Mouse (Mus musculus) midbrain, embryonic 12.5 days (tissue): ENCODE results near the gene Ddx54. TPM values are rescaled to one million over a fixed set of nuclear protein-coding genes. Genes with fewer than 3 reads are reported as not detected.
A peak's percentile ranks its signal among the peaks of the same experiment; 100 is the strongest.

Source experiments
- ATAC-seq: fragments of 200-750 bp; cut with Nextera tagmentation; 2 replicates; pipeline ENCODE4 v1.8.0; 2017; ENCODE audit warnings: low read depth, moderate TSS enrichment, moderate library complexity; ENCODE audit not compliant: low FRiP score
- H3K27ac ChIP-seq: fragments of 300-500 bp; sonication (generic); replicated peaks from 2 replicates; pipeline ENCODE4 v1.5.1; 2016; ENCODE audit warnings: mild to moderate bottlenecking
- H3K27me3 ChIP-seq: fragments of 300-500 bp; sonication (generic); 2 replicates; pipeline ENCODE4 v1.6.1; 2016; ENCODE audit warnings: mild to moderate bottlenecking
- H3K36me3 ChIP-seq: fragments of 300-500 bp; sonication (generic); 2 replicates; pipeline ENCODE4 v1.6.1; 2016
- H3K4me1 ChIP-seq: fragments of 300-500 bp; sonication (generic); 2 replicates; pipeline ENCODE4 v1.6.1; 2016
- H3K4me2 ChIP-seq: fragments of 300-500 bp; sonication (generic); replicated peaks from 2 replicates; pipeline ENCODE4 v1.6.1; 2016; ENCODE audit warnings: mild to moderate bottlenecking, moderate library complexity
- H3K4me3 ChIP-seq: fragments of 300-500 bp; sonication (generic); 2 replicates; pipeline ENCODE4 v1.5.1; 2016; ENCODE audit warnings: mild to moderate bottlenecking
- H3K9ac ChIP-seq: fragments of 300-500 bp; sonication (generic); replicated peaks from 2 replicates; pipeline ENCODE4 v1.6.1; 2016; ENCODE audit warnings: mild to moderate bottlenecking, moderate library complexity
- H3K9me3 ChIP-seq: fragments of 300-500 bp; sonication (generic); 2 replicates; pipeline ENCODE4 v1.6.1; 2016; ENCODE audit warnings: mild to moderate bottlenecking
- WGBS: fragments of 180-500 bp; shearing (Covaris S2); methylation state at CpG from one replicate; pipeline ENCODE4 v1.1.7; 2016; 5-methylcytosine and 5-hydroxymethylcytosine counted together
- polyA plus RNA-seq: library from polyadenylated mRNA; unstranded; fragments of >200 nt; fragmentation: Nextera tagmentation; extraction: Ambion mirVana; gene quantifications from 2 replicates; pipeline ENCODE4 v1.2.1, GENCODE M21; 2016

Gene Ddx54
- polyA plus RNA-seq, 1 experiment from 2014 or later = 53.0 TPM

DNA sequence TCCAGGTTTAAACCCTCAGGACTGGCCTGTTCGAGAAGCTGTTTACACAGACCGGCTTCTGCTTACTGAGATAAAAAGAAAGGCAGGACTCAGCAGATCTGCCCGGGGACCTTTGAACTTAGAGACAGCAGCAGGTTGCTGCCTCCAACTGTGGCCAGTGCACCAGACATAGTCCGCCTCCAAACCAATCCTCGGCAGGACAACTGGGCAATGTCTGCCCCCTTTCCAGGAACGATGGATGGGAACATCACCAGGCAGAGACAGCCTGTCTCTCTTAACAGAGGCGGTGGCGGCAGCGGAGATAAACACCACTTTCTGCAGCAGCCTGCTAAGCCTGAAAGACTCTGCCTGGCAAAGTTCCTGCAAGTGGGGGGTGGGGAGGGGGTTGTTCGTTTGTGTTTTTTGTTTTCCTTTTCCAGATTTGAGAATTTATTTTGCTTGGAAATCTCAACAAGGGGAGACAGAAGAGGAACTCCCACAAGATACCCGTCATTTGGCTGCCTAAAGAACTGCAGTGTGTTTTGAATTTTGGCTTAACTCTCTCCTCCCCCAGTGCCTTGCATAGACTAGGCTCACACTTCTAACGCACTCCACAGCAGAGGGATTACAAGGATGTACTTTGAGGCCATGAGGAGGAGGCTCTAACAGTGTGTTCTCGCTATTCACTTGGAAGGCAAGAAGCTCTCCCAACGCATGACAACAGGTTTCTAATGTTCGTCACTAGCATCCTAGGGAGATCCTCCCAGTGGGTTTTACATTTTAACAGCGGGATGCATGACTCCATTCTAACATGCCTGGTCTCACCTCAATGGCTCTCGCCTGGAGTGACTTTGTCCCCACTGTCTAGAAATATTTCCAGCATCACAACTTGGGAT, 25.6 kb upstream of the Ddx54 start:
- H3K27ac ChIP-seq = 0 out of 2 replicates have a peak overlapping the region, but pooled peaks have one; percentile 26
- peak overlapping the region; percentile 70 for H3K4me2 ChIP-seq
- peaks cover 27% of the 10 kb centered on the region for H3K4me1 ChIP-seq
- H3K27me3 ChIP-seq = peaks cover 16% of the 10 kb centered on the region; the same call in 1 of the 2 replicates
- H3K4me3 ChIP-seq = peak overlapping the region; percentile 73
- H3K36me3 ChIP-seq = peaks cover 14% of the 10 kb centered on the region
- no peaks in the 10 kb centered on the region for H3K9me3 ChIP-seq
- no peak overlapping the region; the same call in 1 of the 2 replicates for H3K9ac ChIP-seq
- no peak for ATAC-seq
- 9% methylated on average over 17 of the region's 17 CpGs for WGBS

DNA sequence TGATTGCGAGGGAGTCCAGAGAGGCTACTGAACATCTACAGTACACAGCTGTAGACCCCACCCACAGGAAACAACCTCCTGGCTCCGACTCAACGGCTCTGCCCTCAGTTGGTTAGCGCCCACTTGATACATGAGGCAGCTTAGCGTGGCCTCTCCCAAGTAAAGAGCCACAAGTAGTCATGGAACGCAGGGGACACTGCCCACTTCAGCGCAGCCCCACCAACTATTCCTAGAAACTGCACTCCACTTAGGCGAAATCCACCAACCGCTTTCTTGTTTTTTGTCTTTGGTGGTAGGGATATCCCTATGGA, 25.0 kb upstream of the Ddx54 start:
- Histone ChIP-seq H3K4me3 (peak overlapping the region; percentile 73), H3K4me1 (peaks cover 27% of the 10 kb centered on the region), H3K9me3 (no peaks in the 10 kb centered on the region), H3K36me3 (peaks cover 14% of the 10 kb centered on the region), H3K9ac (no peak overlapping the region), H3K4me2 (peak overlapping the region; percentile 70), H3K27me3 (peaks cover 16% of the 10 kb centered on the region; the same call in 1 of the 2 replicates), H3K27ac (no peak overlapping the region)
- WGBS = 30% methylated on average over 9 of the region's 9 CpGs
- no peak for ATAC-seq

DNA sequence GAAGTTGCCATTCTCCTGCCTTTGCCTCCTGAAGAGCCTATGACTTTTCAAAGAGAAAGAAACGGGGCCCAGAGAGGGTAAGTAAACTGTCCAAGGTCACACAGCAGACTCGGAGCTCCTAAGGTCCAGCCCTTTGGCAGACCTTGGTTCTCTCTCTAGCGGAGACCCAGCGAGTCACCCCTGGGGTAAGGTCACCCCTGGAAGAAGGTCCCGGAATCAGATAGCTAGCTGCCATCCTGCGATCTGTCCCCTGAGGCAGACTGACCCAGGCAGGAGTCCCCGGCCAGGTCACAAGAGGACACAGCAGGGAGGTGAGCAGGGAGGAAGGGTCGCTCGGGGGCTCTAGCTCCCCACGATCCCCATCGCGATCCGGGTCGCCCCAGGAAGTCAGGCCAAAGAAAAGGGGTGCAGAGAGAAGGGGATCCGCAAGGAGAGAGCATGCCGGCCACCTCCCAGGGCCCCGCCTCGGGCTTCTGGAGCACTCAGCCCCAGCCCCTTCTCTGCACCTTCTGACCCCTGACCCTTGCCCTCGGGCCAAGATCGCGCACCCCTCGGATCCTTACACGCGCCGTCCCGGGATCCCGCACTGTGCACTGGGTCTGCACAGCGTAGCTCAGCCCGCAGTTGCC, 24.5 kb upstream of the Ddx54 start:
- no peaks in the 10 kb centered on the region for H3K9me3 ChIP-seq
- peak overlapping the region; percentile 73 for H3K4me3 ChIP-seq
- 1% methylated on average over 22 of the region's 29 CpGs for WGBS
- H3K27me3 ChIP-seq = peaks cover 16% of the 10 kb centered on the region; the same call in 1 of the 2 replicates
- H3K4me2 ChIP-seq = peak overlapping the region; percentile 70
- peaks cover 10% of the 10 kb centered on the region for H3K36me3 ChIP-seq
- H3K4me1 ChIP-seq = peaks cover 27% of the 10 kb centered on the region
- peak overlapping the region; percentile 74 for H3K9ac ChIP-seq
- peak overlapping the region; percentile 43; the same call in 1 of the 2 replicates for H3K27ac ChIP-seq
- peak; percentile 5 for ATAC-seq

DNA sequence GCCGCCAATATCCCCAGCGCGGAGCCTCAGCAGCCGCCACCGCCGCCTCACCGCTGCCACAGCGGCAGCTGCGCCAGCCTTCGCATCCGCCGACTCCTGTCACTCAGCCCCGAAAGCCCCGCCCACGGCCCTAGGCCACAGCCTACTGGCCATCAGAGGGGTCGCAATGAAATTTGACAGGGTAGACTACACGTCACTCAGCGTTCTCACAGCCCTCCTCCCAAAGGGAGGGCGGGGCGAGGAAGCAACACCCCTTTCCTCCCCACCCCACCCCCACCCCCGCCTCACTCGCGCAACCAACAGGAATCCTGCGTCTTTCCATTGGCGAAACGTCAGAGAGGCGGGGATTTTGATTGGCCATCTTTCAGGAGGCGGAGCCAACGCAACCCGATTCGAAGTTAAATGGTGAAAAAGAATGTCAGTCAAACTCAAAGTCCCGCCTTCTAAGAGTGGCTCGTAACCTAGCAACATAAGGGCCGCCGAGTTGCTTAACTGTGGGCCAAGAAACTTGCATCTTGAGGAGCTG, 23.9 kb upstream of the Ddx54 start, which contains the start of the genes Tpcn1 and Iqcd:
Gene Tpcn1, minus strand, starts transcription at position 105 of the 526 bp plus-strand sequence.
Gene Iqcd, plus strand, starts transcription at position 448 of the 526 bp plus-strand sequence.
- peak within 1 kb of the TSS; percentile 70 for H3K4me2 ChIP-seq
- peaks cover 27% of the 10 kb centered on the region for H3K4me1 ChIP-seq
- H3K4me3 ChIP-seq = peak within 1 kb of the TSS; percentile 73
- WGBS = under 1% methylated on average over 33 of the region's 35 CpGs
- H3K9ac ChIP-seq = peak within 1 kb of the TSS; percentile 74
- H3K9me3 ChIP-seq = no peaks in the 10 kb centered on the region
- ATAC-seq = peak; percentile 98
- 0 out of 2 replicates have a peak, but pooled peaks cover 5% of the 10 kb centered on the region for H3K36me3 ChIP-seq
- peak within 1 kb of the TSS; percentile 43; the same call in 1 of the 2 replicates for H3K27ac ChIP-seq
- peaks cover 16% of the 10 kb centered on the region; the same call in 1 of the 2 replicates for H3K27me3 ChIP-seq

DNA sequence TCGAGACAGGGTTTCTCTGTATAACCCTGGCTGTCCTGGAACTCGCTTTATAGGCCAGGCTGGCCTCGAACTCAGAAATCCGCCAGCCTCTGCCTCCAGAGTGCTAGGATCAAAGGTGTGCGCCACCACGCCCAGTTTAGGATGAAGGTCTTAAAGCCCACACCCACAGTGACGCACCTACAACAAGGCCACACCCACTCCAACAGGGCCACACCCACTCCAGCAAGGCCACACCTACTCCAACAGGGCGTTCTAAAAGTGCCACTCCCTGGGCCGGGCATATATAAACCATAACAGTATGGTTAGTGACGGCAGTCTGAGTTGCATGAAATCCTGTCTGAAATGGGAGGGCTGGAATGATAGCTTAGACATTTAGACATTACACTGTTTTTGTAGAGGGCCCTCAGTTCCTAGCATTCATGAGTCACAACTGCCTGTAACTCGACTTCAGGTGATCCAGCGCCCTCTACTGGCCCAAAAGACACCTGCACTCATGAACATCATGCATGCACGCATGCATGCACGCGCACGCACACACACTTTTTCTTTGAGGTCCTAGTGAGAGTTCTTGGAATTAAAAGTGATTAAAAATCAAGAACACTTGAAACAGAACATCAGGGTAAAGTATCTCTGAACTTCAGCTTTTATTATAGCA, 22.1 kb upstream of the Ddx54 start:
- H3K4me1 ChIP-seq = peaks cover 27% of the 10 kb centered on the region
- H3K4me3 ChIP-seq = no peak overlapping the region
- H3K4me2 ChIP-seq = no peak overlapping the region
- no peak for ATAC-seq
- H3K27ac ChIP-seq = no peak overlapping the region
- no peaks in the 10 kb centered on the region for H3K9me3 ChIP-seq
- WGBS = 72% methylated on average over 16 of the region's 16 CpGs
- peaks cover 16% of the 10 kb centered on the region; the same call in 1 of the 2 replicates for H3K27me3 ChIP-seq
- no peak overlapping the region for H3K9ac ChIP-seq
- H3K36me3 ChIP-seq = no peaks in the 10 kb centered on the region

DNA sequence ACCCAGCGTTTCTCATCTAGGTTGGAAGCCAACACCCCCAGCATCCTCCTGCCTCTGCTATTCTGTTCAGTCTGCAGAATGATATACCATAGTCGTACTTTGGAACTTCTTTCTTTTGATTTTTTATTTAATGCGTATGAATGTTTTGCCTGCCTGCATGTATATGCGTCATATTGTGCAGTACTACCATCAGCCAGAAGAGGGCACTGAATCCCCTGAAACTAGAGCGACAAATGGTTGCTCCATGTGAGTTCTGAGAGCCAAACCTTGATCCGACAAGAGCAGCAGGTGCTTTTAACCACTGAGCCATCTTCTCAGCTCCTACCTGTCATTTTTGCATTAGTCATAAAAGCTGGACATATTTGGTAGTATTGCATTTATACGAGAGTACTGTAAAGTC, 20.4 kb upstream of the Ddx54 start:
- no peaks in the 10 kb centered on the region for H3K9me3 ChIP-seq
- H3K27ac ChIP-seq = no peak overlapping the region
- 63% methylated on average over 7 of the region's 7 CpGs for WGBS
- H3K36me3 ChIP-seq = no peaks in the 10 kb centered on the region
- H3K27me3 ChIP-seq = peaks cover 8% of the 10 kb centered on the region; the same call in 1 of the 2 replicates
- no peak overlapping the region for H3K4me3 ChIP-seq
- no peak for ATAC-seq
- H3K9ac ChIP-seq = no peak overlapping the region
- H3K4me1 ChIP-seq = peaks cover 17% of the 10 kb centered on the region
- no peak overlapping the region for H3K4me2 ChIP-seq

DNA sequence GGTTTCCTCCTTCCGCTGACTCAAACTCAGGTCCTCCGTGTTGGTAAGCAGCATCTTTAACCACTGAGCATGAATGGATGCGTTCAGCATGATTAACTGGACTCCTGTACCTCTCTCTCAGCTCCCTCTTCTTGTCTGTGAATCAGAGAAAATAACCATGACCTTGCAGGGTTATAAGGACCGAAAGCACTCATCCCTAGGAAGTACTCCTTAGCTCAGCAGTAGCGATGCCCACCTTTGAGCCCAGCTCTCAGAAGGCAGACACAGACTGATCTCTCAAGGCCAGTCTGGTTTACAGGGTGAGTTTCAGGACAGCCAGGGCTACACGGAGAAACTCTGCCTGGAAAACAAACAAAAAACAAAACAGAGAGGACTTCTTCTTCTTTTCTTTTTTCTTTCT, 18.1 kb upstream of the Ddx54 start:
- Histone ChIP-seq H3K4me1 (no peaks in the 10 kb centered on the region; the same call in 1 of the 2 replicates), H3K9ac (no peak overlapping the region), H3K4me2 (no peak overlapping the region), H3K36me3 (no peaks in the 10 kb centered on the region), H3K27ac (no peak overlapping the region), H3K9me3 (no peaks in the 10 kb centered on the region), H3K27me3 (no peaks in the 10 kb centered on the region), H3K4me3 (no peak overlapping the region)
- WGBS = 84% methylated on average over 6 of the region's 6 CpGs
- ATAC-seq = no peak

DNA sequence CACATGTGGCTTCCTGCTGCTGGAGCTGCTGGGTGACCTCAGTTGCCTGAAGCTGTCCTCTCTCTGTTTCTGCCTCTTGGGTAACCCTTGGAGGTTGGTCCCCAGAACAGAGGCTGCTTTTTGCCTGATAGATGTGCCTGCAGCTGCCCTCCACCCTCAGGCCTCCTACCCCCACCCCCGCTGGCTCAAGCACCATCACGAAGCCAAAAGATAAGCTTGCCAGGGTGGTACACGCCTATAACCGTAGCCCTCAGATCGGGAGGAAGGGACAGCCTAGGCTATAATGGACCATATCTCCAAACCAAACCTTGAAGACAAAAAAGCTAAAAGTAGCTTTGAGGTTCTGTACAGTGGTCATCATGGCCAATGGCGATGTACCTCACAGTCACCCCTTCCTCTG, 12.9 kb upstream of the Ddx54 start:
- Histone ChIP-seq H3K36me3 (no peaks in the 10 kb centered on the region), H3K4me1 (no peaks in the 10 kb centered on the region; the same call in 1 of the 2 replicates), H3K9me3 (no peaks in the 10 kb centered on the region), H3K27ac (no peak overlapping the region), H3K4me3 (no peak overlapping the region), H3K27me3 (no peaks in the 10 kb centered on the region), H3K4me2 (no peak overlapping the region), H3K9ac (no peak overlapping the region)
- ATAC-seq = no peak
- WGBS = 95% methylated on average over 6 of the region's 6 CpGs

DNA sequence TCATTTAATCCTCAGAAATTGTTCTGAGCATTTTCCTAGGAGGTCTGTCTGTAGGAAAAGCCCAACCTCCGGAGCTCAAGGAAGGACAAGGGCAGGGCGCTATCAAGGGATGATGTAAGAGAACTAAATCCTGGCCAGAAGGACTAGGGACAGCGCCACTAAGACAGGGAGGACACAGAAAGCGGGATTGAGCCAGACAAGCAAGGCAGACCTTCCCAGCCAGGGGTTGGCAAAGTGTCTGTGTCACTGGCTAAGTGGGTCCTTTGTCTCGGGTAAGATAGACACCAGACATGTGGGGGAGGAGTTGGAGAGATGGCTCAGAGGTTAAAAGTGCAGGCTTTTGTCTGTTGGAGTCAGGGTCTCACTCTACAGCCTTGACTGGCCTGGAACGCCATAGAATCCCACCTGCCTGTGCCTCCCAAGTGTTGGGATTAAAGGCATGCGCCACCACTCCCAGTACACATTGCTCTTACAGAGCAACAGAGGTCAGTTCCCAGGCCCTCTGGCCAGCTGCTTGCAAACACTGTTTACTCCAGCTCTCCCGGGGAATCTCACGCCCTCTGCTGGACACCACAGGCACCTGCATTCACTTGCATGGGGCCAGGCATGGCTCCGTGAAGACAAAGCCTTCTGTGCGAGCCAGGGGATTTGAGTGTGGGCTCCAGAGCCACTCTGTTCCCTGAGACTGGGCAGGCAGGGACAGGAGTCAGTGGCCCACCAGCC, 11.4 kb upstream of the Ddx54 start:
- no peak for ATAC-seq
- no peak overlapping the region for H3K4me2 ChIP-seq
- H3K4me3 ChIP-seq = no peak overlapping the region
- WGBS = 61% methylated on average over 11 of the region's 11 CpGs
- H3K4me1 ChIP-seq = peaks cover 6% of the 10 kb centered on the region; the same call in 1 of the 2 replicates
- no peak overlapping the region for H3K27ac ChIP-seq
- H3K27me3 ChIP-seq = no peaks in the 10 kb centered on the region
- H3K9ac ChIP-seq = no peak overlapping the region
- H3K9me3 ChIP-seq = no peaks in the 10 kb centered on the region
- H3K36me3 ChIP-seq = no peaks in the 10 kb centered on the region

DNA sequence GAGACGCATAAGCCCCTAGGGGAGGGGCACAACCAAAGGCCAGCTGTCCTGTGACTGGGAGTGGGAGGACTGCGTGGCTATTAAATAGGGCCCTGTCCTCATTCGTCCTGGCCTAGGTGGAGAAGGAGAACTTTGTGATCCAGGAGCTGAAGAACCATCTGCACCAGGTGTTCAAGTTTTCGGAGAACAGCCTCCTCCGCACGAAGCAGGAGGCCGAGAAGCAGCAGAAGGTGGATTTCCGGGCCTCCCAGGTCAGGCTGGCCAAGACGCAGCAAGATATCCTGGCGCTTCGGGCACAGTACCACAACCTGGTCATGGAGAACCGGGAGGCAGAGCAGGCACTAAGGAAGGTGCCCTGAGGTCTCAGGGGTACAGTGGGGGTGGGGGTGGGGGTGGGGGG, 10.3 kb upstream of the Ddx54 start:
- Histone ChIP-seq H3K4me3 (no peak overlapping the region), H3K4me1 (peaks cover 6% of the 10 kb centered on the region; the same call in 1 of the 2 replicates), H3K9ac (no peak overlapping the region), H3K36me3 (no peaks in the 10 kb centered on the region), H3K27ac (no peak overlapping the region), H3K9me3 (no peaks in the 10 kb centered on the region), H3K27me3 (no peaks in the 10 kb centered on the region), H3K4me2 (no peak overlapping the region)
- ATAC-seq = no peak
- WGBS = 96% methylated on average over 12 of the region's 12 CpGs

DNA sequence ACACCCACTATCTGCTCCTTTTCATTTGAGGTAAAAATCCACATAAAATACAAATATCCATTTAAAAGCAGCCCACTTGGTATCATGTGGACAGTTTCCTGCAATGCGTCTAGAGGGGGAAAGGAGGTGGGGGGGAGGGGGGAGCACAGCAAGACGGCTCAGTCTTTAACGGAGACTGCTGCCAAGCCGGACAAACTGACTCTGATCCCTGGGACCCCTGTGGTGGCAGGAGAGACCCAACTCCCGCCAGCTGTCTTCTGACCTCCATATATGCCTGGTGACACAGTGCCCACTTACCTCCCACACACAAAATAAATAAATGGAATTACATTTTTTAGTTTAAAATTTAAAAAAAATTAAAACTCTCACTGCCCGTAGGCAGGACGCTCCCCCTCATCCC, 9.0 kb upstream of the Ddx54 start:
- H3K4me2 ChIP-seq = no peak overlapping the region
- no peaks in the 10 kb centered on the region for H3K9me3 ChIP-seq
- 59% methylated on average over 7 of the region's 7 CpGs for WGBS
- H3K4me1 ChIP-seq = peaks cover 6% of the 10 kb centered on the region; the same call in 1 of the 2 replicates
- H3K27me3 ChIP-seq = no peaks in the 10 kb centered on the region
- no peak overlapping the region for H3K4me3 ChIP-seq
- no peak overlapping the region for H3K9ac ChIP-seq
- no peak for ATAC-seq
- H3K27ac ChIP-seq = no peak overlapping the region
- peaks cover 4% of the 10 kb centered on the region; the same call in 1 of the 2 replicates for H3K36me3 ChIP-seq
